Mouse (Mus musculus) forebrain, embryonic 12.5 days (tissue): ENCODE measurements around the gene Ccr10. TPM values are rescaled to one million over a fixed set of nuclear protein-coding genes. Genes with fewer than 3 reads are reported as not detected.
A peak's percentile ranks its signal among the peaks of the same experiment; 100 is the strongest.

Experiments used
- ATAC-seq: fragments of 200-750 bp; cut with Nextera tagmentation; 2 replicates; pipeline ENCODE4 v1.8.0; 2017; ENCODE audit warnings: moderate TSS enrichment; ENCODE audit not compliant: low FRiP score
- H3K27ac ChIP-seq: fragments of 300-500 bp; sonication (generic); 2 replicates; pipeline ENCODE4 v1.5.1; 2016; ENCODE audit warnings: mild to moderate bottlenecking
- H3K27me3 ChIP-seq: fragments of 300-500 bp; sonication (generic); 2 replicates; pipeline ENCODE4 v1.6.1; 2016; ENCODE audit warnings: mild to moderate bottlenecking
- H3K36me3 ChIP-seq: fragments of 300-500 bp; sonication (generic); replicated peaks from 2 replicates; pipeline ENCODE4 v1.6.1; 2016; ENCODE audit warnings: mild to moderate bottlenecking
- H3K4me1 ChIP-seq: fragments of 300-500 bp; sonication (generic); 2 replicates; pipeline ENCODE4 v1.6.1; 2016
- H3K4me2 ChIP-seq: fragments of 300-500 bp; sonication (generic); 2 replicates; pipeline ENCODE4 v1.6.1; 2016; ENCODE audit warnings: mild to moderate bottlenecking, moderate library complexity
- H3K4me3 ChIP-seq: fragments of 300-500 bp; sonication (generic); replicated peaks from 2 replicates; pipeline ENCODE4 v1.5.1; 2016; ENCODE audit warnings: mild to moderate bottlenecking
- H3K9ac ChIP-seq: fragments of 300-500 bp; sonication (generic); 2 replicates; pipeline ENCODE4 v1.6.1; 2016; ENCODE audit warnings: mild to moderate bottlenecking
- H3K9me3 ChIP-seq: fragments of 300-500 bp; sonication (generic); 2 replicates; pipeline ENCODE4 v1.6.1; 2016
- WGBS: fragments of 180-500 bp; shearing (Covaris S2); methylation state at CpG from one replicate; pipeline ENCODE4 v1.1.7; 2016; 5-methylcytosine and 5-hydroxymethylcytosine counted together
- polyA plus RNA-seq: library from polyadenylated mRNA; unstranded; fragments of >200 nt; fragmentation: Nextera tagmentation; extraction: Ambion mirVana; gene quantifications from 2 replicates; pipeline ENCODE4 v1.2.1, GENCODE M21; 2016

Ccr10 gene
- polyA plus RNA-seq = 0.10 TPM in 1 of 2 replicates, not detected in the other

GRCm38 (mm10) chr11:101174851-101175628 is at the start of gene Ccr10:
Gene Ccr10 (minus strand): TSS chr11:101175443.
- Histone ChIP-seq H3K27ac (no peak within 1 kb of the TSS), H3K36me3 (no peaks in the 10 kb centered on the region), H3K4me3 (peak within 1 kb of the TSS; percentile 36), H3K9ac (peak within 1 kb of the TSS; percentile 44), H3K9me3 (no peaks in the 10 kb centered on the region), H3K27me3 (peaks cover 77% of the 10 kb centered on the region), H3K4me2 (peak within 1 kb of the TSS; percentile 60), H3K4me1 (peaks cover 66% of the 10 kb centered on the region)
- no peak for ATAC-seq
- whole genome bisulfite sequencing = 21% methylated on average over 14 of the region's 14 CpGs

- H3K27ac ChIP-seq = no peak overlapping the region
- H3K9ac ChIP-seq = no peak overlapping the region
- H3K36me3 ChIP-seq = no peaks in the 10 kb centered on the region
- no peak for ATAC-seq
- no peak overlapping the region for H3K4me3 ChIP-seq
- H3K27me3 ChIP-seq = peaks cover 13% of the 10 kb centered on the region; the same call in 1 of the 2 replicates
- no peak overlapping the region for H3K4me2 ChIP-seq
- peaks cover 12% of the 10 kb centered on the region for H3K4me1 ChIP-seq
- H3K9me3 ChIP-seq = no peaks in the 10 kb centered on the region
- 94% methylated on average over 3 of the region's 3 CpGs for WGBS
Measured at GRCm38 (mm10) chr11:101224337-101224736, 49.1 kb upstream of the Ccr10 start.

GRCm38 (mm10) chr11:101221306-101221986 is 46.2 kb upstream of the Ccr10 start:
- Histone ChIP-seq H3K4me3 (no peak overlapping the region), H3K4me1 (peaks cover 11% of the 10 kb centered on the region), H3K36me3 (no peaks in the 10 kb centered on the region), H3K27ac (no peak overlapping the region), H3K27me3 (peaks cover 4% of the 10 kb centered on the region; the same call in 1 of the 2 replicates), H3K9ac (no peak overlapping the region), H3K9me3 (no peaks in the 10 kb centered on the region), H3K4me2 (no peak overlapping the region)
- ATAC-seq = no peak
- WGBS = 90% methylated on average over 8 of the region's 8 CpGs

GRCm38 (mm10) chr11:101220853-101221252 is 45.6 kb upstream of the Ccr10 start:
- peaks cover 4% of the 10 kb centered on the region; the same call in 1 of the 2 replicates for H3K27me3 ChIP-seq
- WGBS = 65% methylated on average over 2 of the region's 2 CpGs

GRCm38 (mm10) chr11:101218436-101219055 is 43.3 kb upstream of the Ccr10 start:
- WGBS = 84% methylated on average over 10 of the region's 10 CpGs
- Histone ChIP-seq H3K4me2 (no peak overlapping the region), H3K27me3 (no peaks in the 10 kb centered on the region), H3K4me1 (no peaks in the 10 kb centered on the region), H3K9ac (no peak overlapping the region), H3K27ac (no peak overlapping the region), H3K9me3 (no peaks in the 10 kb centered on the region), H3K36me3 (no peaks in the 10 kb centered on the region), H3K4me3 (no peak overlapping the region)
- ATAC-seq = no peak

More at GRCm38 (mm10) chr11:101220853-101221252, 45.6 kb upstream of the Ccr10 start:
- no peak for ATAC-seq
- no peaks in the 10 kb centered on the region for H3K36me3 ChIP-seq
- no peak overlapping the region for H3K9ac ChIP-seq
- no peak overlapping the region for H3K4me3 ChIP-seq
- H3K4me2 ChIP-seq = no peak overlapping the region
- H3K4me1 ChIP-seq = peaks cover 7% of the 10 kb centered on the region; the same call in 1 of the 2 replicates
- no peak overlapping the region for H3K27ac ChIP-seq
- no peaks in the 10 kb centered on the region for H3K9me3 ChIP-seq

- Histone ChIP-seq H3K27ac (no peak overlapping the region), H3K9ac (no peak overlapping the region), H3K4me1 (no peaks in the 10 kb centered on the region), H3K9me3 (no peaks in the 10 kb centered on the region), H3K4me2 (no peak overlapping the region), H3K4me3 (no peak overlapping the region), H3K36me3 (no peaks in the 10 kb centered on the region), H3K27me3 (no peaks in the 10 kb centered on the region)
- no peak for ATAC-seq
- 91% methylated on average over 5 of the region's 5 CpGs for WGBS
Measured at GRCm38 (mm10) chr11:101216936-101217335, 41.7 kb upstream of the Ccr10 start.

GRCm38 (mm10) chr11:101211970-101212369 is 36.7 kb upstream of the Ccr10 start:
- 0 out of 2 replicates have a peak, but pooled peaks cover 6% of the 10 kb centered on the region for H3K36me3 ChIP-seq

GRCm38 (mm10) chr11:101200986-101201385 is 25.7 kb upstream of the Ccr10 start:
- no peak for ATAC-seq
- no peak overlapping the region for H3K9ac ChIP-seq
- H3K4me1 ChIP-seq = 0 out of 2 replicates have a peak, but pooled peaks cover 4% of the 10 kb centered on the region
- H3K27ac ChIP-seq = no peak overlapping the region
- no peaks in the 10 kb centered on the region for H3K27me3 ChIP-seq
- no peak overlapping the region for H3K4me3 ChIP-seq
- H3K4me2 ChIP-seq = no peak overlapping the region
- 24% methylated on average over 7 of the region's 7 CpGs for WGBS
- peaks cover 9% of the 10 kb centered on the region for H3K36me3 ChIP-seq
- no peaks in the 10 kb centered on the region for H3K9me3 ChIP-seq

More at GRCm38 (mm10) chr11:101211970-101212369, 36.7 kb upstream of the Ccr10 start:
- Histone ChIP-seq H3K4me1 (no peaks in the 10 kb centered on the region), H3K4me2 (no peak overlapping the region), H3K9ac (no peak overlapping the region), H3K27me3 (no peaks in the 10 kb centered on the region), H3K9me3 (no peaks in the 10 kb centered on the region), H3K27ac (no peak overlapping the region), H3K4me3 (no peak overlapping the region)
- WGBS = 46% methylated on average over 3 of the region's 3 CpGs
- ATAC-seq = no peak

GRCm38 (mm10) chr11:101199555-101199954 is 24.3 kb upstream of the Ccr10 start:
- H3K27ac ChIP-seq = no peak overlapping the region
- H3K4me2 ChIP-seq = no peak overlapping the region
- no peak for ATAC-seq
- peaks cover 9% of the 10 kb centered on the region for H3K36me3 ChIP-seq
- H3K9ac ChIP-seq = no peak overlapping the region
- H3K4me3 ChIP-seq = no peak overlapping the region
- H3K4me1 ChIP-seq = 0 out of 2 replicates have a peak, but pooled peaks cover 4% of the 10 kb centered on the region
- no peaks in the 10 kb centered on the region for H3K27me3 ChIP-seq
- no peaks in the 10 kb centered on the region for H3K9me3 ChIP-seq
- 92% methylated on average over 3 of the region's 3 CpGs for WGBS

GRCm38 (mm10) chr11:101196175-101196574 is 20.9 kb upstream of the Ccr10 start:
- Histone ChIP-seq H3K4me3 (no peak overlapping the region), H3K4me1 (peaks cover 8% of the 10 kb centered on the region; the same call in 1 of the 2 replicates), H3K36me3 (no peaks in the 10 kb centered on the region; the same call in 1 of the 2 replicates), H3K27me3 (no peaks in the 10 kb centered on the region), H3K4me2 (no peak overlapping the region), H3K9ac (no peak overlapping the region), H3K27ac (no peak overlapping the region), H3K9me3 (no peaks in the 10 kb centered on the region)
- no peak for ATAC-seq
- WGBS = 93% methylated on average over 8 of the region's 8 CpGs

- no peak for ATAC-seq
- Histone ChIP-seq H3K27ac (no peak overlapping the region), H3K27me3 (no peaks in the 10 kb centered on the region), H3K4me2 (no peak overlapping the region), H3K4me1 (peaks cover 6% of the 10 kb centered on the region; the same call in 1 of the 2 replicates), H3K9me3 (no peaks in the 10 kb centered on the region), H3K9ac (no peak overlapping the region), H3K4me3 (no peak overlapping the region), H3K36me3 (no peaks in the 10 kb centered on the region; the same call in 1 of the 2 replicates)
- 87% methylated on average over 8 of the region's 8 CpGs for WGBS
Measured at GRCm38 (mm10) chr11:101195571-101195970, 20.3 kb upstream of the Ccr10 start.

- no peak for ATAC-seq
- no peak overlapping the region for H3K4me3 ChIP-seq
- H3K9ac ChIP-seq = no peak overlapping the region
- no peaks in the 10 kb centered on the region for H3K27me3 ChIP-seq
- peaks cover 11% of the 10 kb centered on the region for H3K4me1 ChIP-seq
- H3K4me2 ChIP-seq = no peak overlapping the region
- WGBS = 100% methylated on average over 1 of the region's 1 CpGs
- no peaks in the 10 kb centered on the region for H3K9me3 ChIP-seq
- no peaks in the 10 kb centered on the region; the same call in 1 of the 2 replicates for H3K36me3 ChIP-seq
- H3K27ac ChIP-seq = no peak overlapping the region
Measured at GRCm38 (mm10) chr11:101195101-101195500, 19.9 kb upstream of the Ccr10 start.
